ENCODE assay signal across 8 mouse cellular contexts in genomic region chr8:13287304-13287691, GRCm38 (mm10). TPM values are rescaled to one million over a fixed set of nuclear protein-coding genes. Genes with fewer than 3 reads are reported as not detected.
A peak's percentile ranks its signal among the peaks of the same experiment; 100 is the strongest.
DNase-seq lines count a peak whose midpoint lies in the region; ATAC-seq lines count a peak whose summit lies in the region.

No protein-coding gene starts in this region.

- H3K4me2 ChIP-seq in heart, embryonic 11.5 days: peak overlapping the region; percentile 93
- H3K4me2 ChIP-seq in kidney, embryonic 15.5 days: peak overlapping the region; percentile 94
- H3K4me2 ChIP-seq in liver, embryonic 13.5 days: peak overlapping the region; percentile 93
- peak overlapping the region; percentile 86 for H3K4me2 ChIP-seq in stomach, embryonic 14.5 days (replicated peaks; ENCODE audit: low read depth, low read length)

- DNase-seq in CD8-positive naive resting alpha-beta T cell, adult 2 months (ENCODE audit: low read depth in 2 of 2, low spot score in 2 of 2): peak; percentile 62 to 67
- DNase-seq in liver, embryonic 13.5 days: peak; percentile 91
- peak; percentile 88 for DNase-seq in naive thymus-derived CD4-positive, alpha-beta T cell, adult 2 months (ENCODE audit: low read depth)

- peaks cover 3% of the 10 kb centered on the region; the same call in 1 of the 2 replicates for H3K4me1 ChIP-seq in brown adipose tissue, adult 24 weeks (ENCODE audit: control insufficient read depth, insufficient read depth, insufficient read length, low read length)
- peaks cover 16% of the 10 kb centered on the region for H3K4me1 ChIP-seq in heart, embryonic 11.5 days (ENCODE audit: control insufficient read depth, insufficient read depth, low read length)
- peaks cover 28% of the 10 kb centered on the region for H3K4me1 ChIP-seq in kidney, embryonic 15.5 days
- H3K4me1 ChIP-seq in liver, embryonic 13.5 days (replicated peaks): peaks cover 26% of the 10 kb centered on the region
- H3K4me1 ChIP-seq in stomach, embryonic 14.5 days (ENCODE audit: control insufficient read depth, insufficient read depth, low read length): peaks cover 16% of the 10 kb centered on the region

- H3K36me3 ChIP-seq in heart, embryonic 11.5 days (ENCODE audit: control insufficient read depth, insufficient read depth, low read length): no peaks in the 10 kb centered on the region
- H3K36me3 ChIP-seq in kidney, embryonic 15.5 days: peaks cover 12% of the 10 kb centered on the region; the same call in 1 of the 2 replicates
- H3K36me3 ChIP-seq in liver, embryonic 13.5 days: no peaks in the 10 kb centered on the region
- no peaks in the 10 kb centered on the region; the same call in 1 of the 2 replicates for H3K36me3 ChIP-seq in stomach, embryonic 14.5 days (ENCODE audit: control insufficient read depth, insufficient read depth, low read length)

- peak overlapping the region; percentile 90 for H3K4me3 ChIP-seq in brown adipose tissue, adult 24 weeks (ENCODE audit: insufficient read depth, low read depth, low read length)
- peak overlapping the region; percentile 71 for H3K4me3 ChIP-seq in heart, embryonic 11.5 days (ENCODE audit: low read depth, low read length)
- H3K4me3 ChIP-seq in kidney, embryonic 15.5 days (replicated peaks): peak overlapping the region; percentile 73
- H3K4me3 ChIP-seq in liver, embryonic 13.5 days (replicated peaks): peak overlapping the region; percentile 76
- H3K4me3 ChIP-seq in stomach, embryonic 14.5 days (ENCODE audit: low read depth, low read length): peak overlapping the region; percentile 77

- peak overlapping the region; percentile 81 for H3K9ac ChIP-seq in heart, embryonic 11.5 days (ENCODE audit: low read depth, low read length)
- H3K9ac ChIP-seq in kidney, embryonic 15.5 days: peak overlapping the region; percentile 75
- peak overlapping the region; percentile 88 for H3K9ac ChIP-seq in liver, embryonic 13.5 days
- H3K9ac ChIP-seq in stomach, embryonic 14.5 days (replicated peaks; ENCODE audit: low read depth, low read length): peak overlapping the region; percentile 81

- peak overlapping the region; percentile 90 for H3K27ac ChIP-seq in brown adipose tissue, adult 24 weeks (replicated peaks; ENCODE audit: low read depth, low read length)
- peak overlapping the region; percentile 99 for H3K27ac ChIP-seq in heart, embryonic 11.5 days (ENCODE audit: low read depth, low read length)
- peak overlapping the region; percentile 97 for H3K27ac ChIP-seq in kidney, embryonic 15.5 days
- H3K27ac ChIP-seq in liver, embryonic 13.5 days: peak overlapping the region; percentile 99
- peak overlapping the region; percentile 90 for H3K27ac ChIP-seq in stomach, embryonic 14.5 days (ENCODE audit: low read length)

- no peaks in the 10 kb centered on the region for H3K9me3 ChIP-seq in heart, embryonic 11.5 days (replicated peaks; ENCODE audit: control insufficient read depth, low read length)
- no peaks in the 10 kb centered on the region for H3K9me3 ChIP-seq in kidney, embryonic 15.5 days (replicated peaks)
- H3K9me3 ChIP-seq in liver, embryonic 13.5 days (replicated peaks): no peaks in the 10 kb centered on the region
- no peaks in the 10 kb centered on the region for H3K9me3 ChIP-seq in stomach, embryonic 14.5 days (ENCODE audit: control insufficient read depth, low read depth, low read length)

- ATAC-seq in erythroid progenitor cell, adult 5-6 weeks (replicated peaks; ENCODE audit: low FRiP score, poor library complexity, severe bottlenecking): peak; percentile 89
- ATAC-seq in heart, embryonic 11.5 days (replicated peaks; ENCODE audit: insufficient number of reproducible peaks, low FRiP score, low TSS enrichment): peak; percentile 82
- ATAC-seq in kidney, embryonic 15.5 days (replicated peaks; ENCODE audit: low FRiP score): peak; percentile 85
- peak; percentile 86 for ATAC-seq in liver, embryonic 13.5 days (ENCODE audit: low read depth)
- peak; percentile 80 for ATAC-seq in stomach, embryonic 14.5 days (ENCODE audit: insufficient number of reproducible peaks, insufficient read depth, low FRiP score, low read depth)

- no peaks in the 10 kb centered on the region for H3K27me3 ChIP-seq in heart, embryonic 11.5 days (ENCODE audit: control insufficient read depth, insufficient read depth, low read length)
- no peaks in the 10 kb centered on the region for H3K27me3 ChIP-seq in kidney, embryonic 15.5 days
- no peaks in the 10 kb centered on the region for H3K27me3 ChIP-seq in liver, embryonic 13.5 days
- no peaks in the 10 kb centered on the region for H3K27me3 ChIP-seq in stomach, embryonic 14.5 days (ENCODE audit: control insufficient read depth, insufficient read depth, low read length)

- WGBS in heart, embryonic 11.5 days (ENCODE audit: insufficient replicate concordance): under 1% methylated on average over 34 of the region's 34 CpGs
- WGBS in kidney, embryonic 15.5 days: under 1% methylated on average over 34 of the region's 34 CpGs
- WGBS in liver, embryonic 13.5 days (ENCODE audit: insufficient replicate concordance): under 1% methylated on average over 34 of the region's 34 CpGs
- 0% methylated on average over 34 of the region's 34 CpGs for WGBS in stomach, embryonic 14.5 days

RNA-seq across cellular contexts. Expression of gene Dcun1d2, which starts 0.6 kb away (rescaled TPM):
- polyA plus RNA-seq in brown adipose tissue, adult 24 weeks (2012; ENCODE audit: insufficient read depth, insufficient read length, missing spikeins): 21.1 and 24.8 TPM in 2 replicates
- total RNA-seq in erythroid progenitor cell, adult 5-6 weeks (2015; ENCODE audit: low replicate concordance): 7.9 and 13.0 TPM in 2 replicates
- 12.3 and 15.8 TPM in 2 replicates for total RNA-seq in erythroid progenitor cell, adult 5-6 weeks (2017; ENCODE audit: low replicate concordance)
- polyA plus RNA-seq in heart, embryonic 11.5 days (2014; fragmentation: Nextera tagmentation; extraction: Ambion mirVana): 27.0 and 27.2 TPM in 2 replicates
- 24.6 and 26.0 TPM in 2 replicates for polyA plus RNA-seq in kidney, embryonic 15.5 days (2015; fragmentation: Nextera tagmentation; extraction: Ambion mirVana)
- 11.1 and 12.6 TPM in 2 replicates for polyA plus RNA-seq in liver, embryonic 13.5 days (2015; fragmentation: Nextera tagmentation; extraction: Ambion mirVana)
- polyA plus RNA-seq in stomach, embryonic 14.5 days (2014; fragmentation: Nextera tagmentation; extraction: Ambion mirVana): 20.6 and 23.6 TPM in 2 replicates

RNA-seq across cellular contexts. Expression of gene Tmco3, which starts 0.7 kb away (rescaled TPM):
- polyA plus RNA-seq in brown adipose tissue, adult 24 weeks (2012; ENCODE audit: insufficient read depth, insufficient read length, missing spikeins): 22.9 and 25.9 TPM in 2 replicates
- 2.1 and 10.1 TPM in 2 replicates for total RNA-seq in erythroid progenitor cell, adult 5-6 weeks (2015; ENCODE audit: low replicate concordance)
- 6.7 and 7.5 TPM in 2 replicates for total RNA-seq in erythroid progenitor cell, adult 5-6 weeks (2017; ENCODE audit: low replicate concordance)
- polyA plus RNA-seq in heart, embryonic 11.5 days (2014; fragmentation: Nextera tagmentation; extraction: Ambion mirVana): 34.4 and 39.3 TPM in 2 replicates
- 41.4 and 45.1 TPM in 2 replicates for polyA plus RNA-seq in kidney, embryonic 15.5 days (2015; fragmentation: Nextera tagmentation; extraction: Ambion mirVana)
- 5.2 and 7.2 TPM in 2 replicates for polyA plus RNA-seq in liver, embryonic 13.5 days (2015; fragmentation: Nextera tagmentation; extraction: Ambion mirVana)
- 45.5 and 46.3 TPM in 2 replicates for polyA plus RNA-seq in stomach, embryonic 14.5 days (2014; fragmentation: Nextera tagmentation; extraction: Ambion mirVana)

RNA-seq across cellular contexts. Expression of gene Adprhl1, which starts 33.3 kb away (rescaled TPM):
- polyA plus RNA-seq in brown adipose tissue, adult 24 weeks (2012; ENCODE audit: insufficient read depth, insufficient read length, missing spikeins): 15.6 and 22.8 TPM in 2 replicates
- total RNA-seq in erythroid progenitor cell, adult 5-6 weeks (2015; ENCODE audit: low replicate concordance): not detected in 2 replicates
- total RNA-seq in erythroid progenitor cell, adult 5-6 weeks (2017; ENCODE audit: low replicate concordance): 3.7 TPM in 1 of 2 replicates, not detected in the other
- polyA plus RNA-seq in heart, embryonic 11.5 days (2014; fragmentation: Nextera tagmentation; extraction: Ambion mirVana): 132 and 142 TPM in 2 replicates
- polyA plus RNA-seq in kidney, embryonic 15.5 days (2015; fragmentation: Nextera tagmentation; extraction: Ambion mirVana): 0.48 and 1.4 TPM in 2 replicates
- polyA plus RNA-seq in liver, embryonic 13.5 days (2015; fragmentation: Nextera tagmentation; extraction: Ambion mirVana): 0.07 and 0.57 TPM in 2 replicates
- not detected in 2 replicates for polyA plus RNA-seq in stomach, embryonic 14.5 days (2014; fragmentation: Nextera tagmentation; extraction: Ambion mirVana)

RNA-seq across cellular contexts. Expression of gene Tfdp1, which starts 51.3 kb away (rescaled TPM):
- polyA plus RNA-seq in brown adipose tissue, adult 24 weeks (2012; ENCODE audit: insufficient read depth, insufficient read length, missing spikeins): 32.5 and 34.6 TPM in 2 replicates
- 141 and 154 TPM in 2 replicates for total RNA-seq in erythroid progenitor cell, adult 5-6 weeks (2015; ENCODE audit: low replicate concordance)
- total RNA-seq in erythroid progenitor cell, adult 5-6 weeks (2017; ENCODE audit: low replicate concordance): 74.7 and 138 TPM in 2 replicates
- 108 and 114 TPM in 2 replicates for polyA plus RNA-seq in heart, embryonic 11.5 days (2014; fragmentation: Nextera tagmentation; extraction: Ambion mirVana)
- 169 and 183 TPM in 2 replicates for polyA plus RNA-seq in kidney, embryonic 15.5 days (2015; fragmentation: Nextera tagmentation; extraction: Ambion mirVana)
- polyA plus RNA-seq in liver, embryonic 13.5 days (2015; fragmentation: Nextera tagmentation; extraction: Ambion mirVana): 124 and 150 TPM in 2 replicates
- polyA plus RNA-seq in stomach, embryonic 14.5 days (2014; fragmentation: Nextera tagmentation; extraction: Ambion mirVana): 153 and 185 TPM in 2 replicates

Comparison
In these comparisons a context has a peak if more than half of its experiments do, and no peak if none do; other contexts are left out.
1. Peak in every context shown above with its lines: DNase-seq, ATAC-seq, H3K4me3 ChIP-seq and H3K27ac ChIP-seq.